Mouse (Mus musculus) kidney, adult 2 months (tissue): ENCODE results near the gene Uroc1. TPM values are rescaled to one million over a fixed set of nuclear protein-coding genes. Genes with fewer than 3 reads are reported as not detected.

ENCODE experiments used
- DNase-seq: peaks from one replicate; pipeline ENCODE4 v3.0.0; 2021
- H3K27ac ChIP-seq: fragments of 200-500 bp; 2 replicates; pipeline ENCODE4 v1.5.1; 2012; ENCODE audit warnings: low read depth, low read length, control low read depth, inconsistent platforms; ENCODE audit not compliant: insufficient read depth
- H3K27me3 ChIP-seq: fragments of 200-500 bp; replicated peaks from 2 replicates; pipeline ENCODE4 v1.6.1; 2012; ENCODE audit warnings: mild to moderate bottlenecking, moderate library complexity, low read length, inconsistent platforms; ENCODE audit not compliant: control insufficient read depth, insufficient read depth
- H3K36me3 ChIP-seq: fragments of 200-500 bp; 2 replicates; pipeline ENCODE4 v1.6.1; 2012; ENCODE audit warnings: mild to moderate bottlenecking, moderate library complexity, low read length, inconsistent platforms; ENCODE audit not compliant: control insufficient read depth, insufficient read depth
- H3K4me1 ChIP-seq: fragments of 200-500 bp; 2 replicates; pipeline ENCODE4 v1.6.1; 2011; ENCODE audit warnings: low read length; ENCODE audit not compliant: control insufficient read depth, insufficient read depth
- H3K4me3 ChIP-seq: fragments of 200-500 bp; 2 replicates; pipeline ENCODE4 v1.5.1; 2011; ENCODE audit warnings: mild to moderate bottlenecking, low read depth, low read length, control low read depth; ENCODE audit not compliant: insufficient read depth
- CTCF ChIP-seq: fragments of 200-500 bp; conservative IDR thresholded peaks from 2 replicates; pipeline ENCODE4 v1.5.1; 2011; ENCODE audit warnings: low read depth, mild to moderate bottlenecking, control low read depth, low read length, moderate library complexity, mixed read lengths; ENCODE audit not compliant: insufficient read depth, insufficient read length
- POLR2A ChIP-seq: fragments of 200-500 bp; IDR thresholded peaks from one replicate; pipeline ENCODE4 v1.6.1; 2011; ENCODE audit warnings: low read depth, low read length, control low read depth
- WGBS: fragments of 180-500 bp; shearing (Covaris S2); methylation state at CpG from one replicate; pipeline ENCODE4 v1.1.7; 2018; 5-methylcytosine and 5-hydroxymethylcytosine counted together
- polyA plus RNA-seq: library from polyadenylated mRNA; depleted of rRNA; stranded (reverse); fragments of >200 nt; gene quantifications from 2 replicates; pipeline ENCODE4 v1.2.3, GENCODE M21; 2012

Gene Uroc1
- polyA plus RNA-seq, 1 experiment, result 34.0 TPM

DNA sequence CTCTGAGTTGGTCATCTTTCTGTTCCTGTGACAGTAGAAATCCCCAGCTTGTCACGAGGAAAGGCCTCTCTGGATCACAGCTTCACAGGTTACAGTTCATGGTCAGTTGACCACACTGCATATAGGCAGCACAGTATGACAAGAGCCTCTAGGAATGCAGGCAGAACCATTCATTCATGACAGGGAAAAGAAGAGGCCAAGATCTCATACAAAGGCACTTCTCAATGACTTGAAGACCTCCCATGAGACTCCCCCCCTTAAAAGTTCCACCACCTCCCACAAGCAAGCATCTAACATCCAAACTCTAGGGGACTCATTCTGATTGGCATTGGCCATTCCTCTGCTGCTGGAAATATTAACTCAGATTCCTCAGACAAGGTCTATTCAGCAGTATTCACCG, 26.4 kb downstream of the Uroc1 start:
- Histone ChIP-seq H3K36me3 (no peaks in the 10 kb centered on the region), H3K4me3 (no peak overlapping the region), H3K27ac (peak overlapping the region; percentile 69), H3K4me1 (peaks cover 13% of the 10 kb centered on the region; the same call in 1 of the 2 replicates), H3K27me3 (no peaks in the 10 kb centered on the region)
- TF ChIP-seq CTCF (no peak), POLR2A (no peak)
- DNase-seq, result no peak
- WGBS, result 31% methylated on average over 2 of the region's 2 CpGs

DNA sequence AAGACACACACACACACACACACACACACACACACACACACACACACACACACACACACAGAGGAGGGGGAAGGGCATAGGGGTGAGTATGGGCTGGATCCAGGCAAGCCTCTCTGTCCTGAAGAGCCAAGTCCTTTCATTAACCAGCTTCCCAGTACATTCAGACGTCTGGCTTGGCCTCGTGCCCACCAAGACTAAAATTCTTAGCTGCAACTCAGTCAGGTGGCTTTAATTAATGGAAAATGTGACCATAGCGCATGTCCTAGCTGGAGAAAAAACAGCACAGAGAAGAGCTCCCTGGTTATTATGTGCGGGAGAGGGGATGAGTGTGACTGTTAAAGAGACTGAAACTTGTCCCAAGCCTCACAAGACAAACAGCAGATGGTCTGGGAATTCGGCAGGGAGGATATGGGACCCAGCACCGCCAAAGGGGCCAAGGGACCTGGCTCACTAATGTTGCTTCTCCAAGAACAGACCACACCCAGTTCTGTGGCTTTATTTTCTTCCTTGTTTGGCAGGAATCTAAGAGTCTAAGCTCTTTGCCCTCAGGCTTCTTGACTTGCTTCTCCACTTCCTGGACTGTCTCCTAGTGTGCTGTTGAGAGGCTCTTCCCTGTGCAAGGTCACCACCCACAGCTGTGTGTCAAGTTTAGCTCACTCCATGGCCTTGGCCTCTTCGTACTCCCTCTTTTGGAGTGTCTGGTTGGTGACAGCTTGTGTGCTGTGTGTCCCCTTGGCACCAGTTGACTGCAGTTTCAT, 27.1 kb downstream of the Uroc1 start:
- Histone ChIP-seq H3K4me1 (peaks cover 13% of the 10 kb centered on the region; the same call in 1 of the 2 replicates), H3K27ac (peak overlapping the region; percentile 69), H3K4me3 (no peak overlapping the region), H3K27me3 (no peaks in the 10 kb centered on the region), H3K36me3 (no peaks in the 10 kb centered on the region)
- 17% methylated on average over 7 of the region's 7 CpGs for WGBS
- peak; percentile 80 for DNase-seq
- no peak for TF ChIP-seq POLR2A
- no peak for TF ChIP-seq CTCF

DNA sequence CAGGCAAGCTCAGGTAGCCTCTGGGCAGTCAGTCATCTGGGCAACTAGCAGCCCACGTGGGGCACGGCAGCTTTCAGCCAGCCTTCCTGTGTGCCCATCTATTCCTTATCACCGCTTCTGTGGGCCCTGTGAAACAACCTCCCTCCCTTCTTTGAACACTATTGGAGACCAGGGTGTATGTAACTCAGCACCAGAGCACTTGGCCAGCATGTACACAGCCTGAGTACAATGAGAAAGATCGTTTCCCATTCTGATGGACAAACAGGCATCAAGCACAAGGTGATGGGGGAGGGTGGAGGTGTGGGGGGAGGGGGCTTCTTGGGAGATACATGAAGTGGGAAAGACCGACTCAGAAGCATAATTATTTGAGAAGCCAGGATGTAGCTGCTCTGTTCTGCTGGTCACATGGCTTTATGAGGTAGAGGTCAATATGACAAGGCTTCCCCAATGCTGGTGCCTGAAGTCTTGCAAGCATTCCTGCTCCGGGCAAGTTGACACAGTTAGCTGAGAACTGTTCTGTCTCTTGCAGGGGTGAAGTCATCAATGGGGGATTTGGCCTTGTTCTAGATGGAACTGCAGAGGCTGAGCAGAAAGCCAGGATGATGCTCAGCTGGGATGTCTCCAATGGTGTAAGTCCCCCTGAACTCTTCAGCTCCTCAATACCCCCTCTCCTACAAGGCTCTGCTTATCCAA, 28.0 kb downstream of the Uroc1 start:
- Histone ChIP-seq H3K27me3 (no peaks in the 10 kb centered on the region), H3K36me3 (no peaks in the 10 kb centered on the region), H3K27ac (peak overlapping the region; percentile 69; the same call in 1 of the 2 replicates), H3K4me1 (peaks cover 13% of the 10 kb centered on the region; the same call in 1 of the 2 replicates), H3K4me3 (no peak overlapping the region)
- WGBS, result 82% methylated on average over 6 of the region's 6 CpGs
- TF ChIP-seq CTCF (no peak), POLR2A (no peak)
- no peak for DNase-seq

DNA sequence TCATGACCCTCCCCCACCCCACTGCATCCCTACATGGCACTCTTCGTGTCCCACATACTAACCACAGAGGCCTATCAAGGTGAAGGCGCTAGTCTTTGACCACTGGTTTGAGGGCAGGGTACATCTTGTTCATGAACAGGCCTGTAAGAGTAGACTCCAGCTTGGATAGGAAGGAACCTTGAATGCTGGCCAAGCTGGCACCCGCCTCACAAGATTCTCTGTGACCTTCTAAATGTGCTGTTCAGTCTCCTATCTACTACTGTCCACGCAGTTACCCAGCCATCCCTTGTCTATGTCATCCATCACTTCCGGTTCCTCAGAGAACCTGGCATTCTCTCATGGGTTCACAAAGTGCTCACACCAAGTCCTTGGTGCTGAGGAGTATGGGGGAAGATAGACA, 30.2 kb downstream of the Uroc1 start:
- no peaks in the 10 kb centered on the region for H3K27me3 ChIP-seq
- TF ChIP-seq CTCF (no peak), POLR2A (no peak)
- H3K4me3 ChIP-seq, result no peak overlapping the region
- no peak overlapping the region for H3K27ac ChIP-seq
- WGBS, result 79% methylated on average over 5 of the region's 5 CpGs
- peaks cover 13% of the 10 kb centered on the region; the same call in 1 of the 2 replicates for H3K4me1 ChIP-seq
- no peak for DNase-seq
- no peaks in the 10 kb centered on the region for H3K36me3 ChIP-seq

DNA sequence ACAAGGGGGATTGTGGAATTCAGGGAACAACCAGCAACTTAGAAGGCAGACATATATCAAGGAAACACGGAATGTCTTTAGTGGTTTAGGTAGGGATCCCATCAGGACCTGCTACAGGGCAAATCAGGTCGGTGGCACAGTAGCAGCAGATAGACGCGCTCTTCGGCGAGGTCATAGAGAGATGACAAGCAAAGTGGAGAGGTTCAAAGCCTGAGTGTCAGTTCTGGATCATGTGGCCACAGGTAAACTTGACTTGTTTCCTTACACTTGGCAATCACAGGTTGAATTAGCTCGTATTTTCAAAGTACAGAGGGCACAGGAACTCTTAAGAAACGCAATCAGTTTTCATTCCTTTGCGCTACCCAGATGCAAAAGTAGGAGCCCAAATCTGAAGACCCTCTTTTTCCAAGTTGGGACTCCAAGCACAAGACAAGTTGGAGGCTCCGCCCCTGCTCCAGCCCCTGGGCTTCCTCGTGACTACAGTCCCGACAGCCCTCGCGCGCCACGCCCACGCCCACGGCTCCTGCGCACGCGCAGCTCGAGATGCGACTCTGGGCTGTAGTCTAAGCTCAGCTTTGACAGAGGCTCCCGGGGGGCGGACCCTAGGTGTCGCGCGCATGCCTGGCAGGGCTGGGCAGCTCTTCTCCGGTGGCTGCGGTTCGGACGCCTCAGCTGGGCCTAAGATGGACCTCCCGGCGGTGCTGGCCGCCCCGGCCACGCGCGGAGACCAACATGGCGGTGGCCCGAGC, 36.1 kb downstream of the Uroc1 start, which contains the start of gene Zxdc:
Zxdc (plus strand) TSS at position 517 of the 749 bp plus-strand sequence.
- WGBS, result 7% methylated on average over 40 of the region's 41 CpGs
- peaks cover 20% of the 10 kb centered on the region for H3K4me1 ChIP-seq
- peak; percentile 100 for DNase-seq
- peak within 1 kb of the TSS; percentile 72 for H3K4me3 ChIP-seq
- no peak for TF ChIP-seq CTCF
- peak; percentile 65 for TF ChIP-seq POLR2A
- H3K27me3 ChIP-seq, result no peaks in the 10 kb centered on the region
- peaks cover 4% of the 10 kb centered on the region; the same call in 1 of the 2 replicates for H3K36me3 ChIP-seq
- H3K27ac ChIP-seq, result peak within 1 kb of the TSS; percentile 68

DNA sequence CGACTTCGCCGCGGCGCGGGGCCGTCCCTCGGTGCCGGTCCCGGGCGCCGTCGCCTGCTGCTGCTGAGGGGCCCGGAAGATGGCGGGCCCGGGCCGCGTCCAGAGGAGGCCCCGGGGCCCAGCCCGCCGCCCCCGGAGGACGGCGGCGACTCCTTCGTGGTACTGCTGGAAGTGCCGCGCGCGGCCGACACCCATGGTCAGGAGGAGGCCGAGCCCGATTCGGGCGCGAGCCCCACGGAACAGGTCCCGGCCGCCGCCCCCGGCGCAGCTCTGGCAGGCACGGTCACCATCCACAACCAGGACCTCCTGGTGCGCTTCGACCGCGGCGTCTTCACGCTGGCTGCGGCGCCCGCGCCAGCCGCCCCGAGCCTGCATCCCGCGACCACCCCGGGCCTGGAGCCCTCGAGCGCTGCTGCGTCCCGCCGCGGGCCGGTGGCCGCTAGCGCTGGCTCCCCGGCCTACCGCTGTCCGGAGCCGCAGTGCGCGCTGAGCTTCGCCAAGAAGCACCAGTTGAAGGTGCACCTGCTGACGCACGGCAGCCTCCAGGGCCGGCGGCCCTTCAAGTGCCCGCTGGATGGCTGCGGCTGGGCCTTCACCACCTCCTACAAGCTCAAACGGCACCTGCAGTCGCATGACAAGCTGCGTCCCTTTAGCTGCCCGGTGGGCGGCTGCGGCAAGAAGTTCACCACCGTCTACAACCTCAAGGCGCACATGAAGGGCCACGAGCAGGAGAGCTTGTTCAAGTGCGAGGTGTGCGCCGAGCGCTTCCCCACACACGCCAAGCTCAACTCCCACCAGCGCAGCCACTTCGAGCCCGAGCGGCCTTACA, 36.9 kb downstream of the Uroc1 start:
- H3K27me3 ChIP-seq, result no peaks in the 10 kb centered on the region
- H3K36me3 ChIP-seq, result peaks cover 7% of the 10 kb centered on the region
- no peak for TF ChIP-seq CTCF
- whole genome bisulfite sequencing, result under 1% methylated on average over 95 of the region's 98 CpGs
- H3K4me3 ChIP-seq, result peak overlapping the region; percentile 72
- peak; percentile 51 for DNase-seq
- peaks cover 20% of the 10 kb centered on the region for H3K4me1 ChIP-seq
- H3K27ac ChIP-seq, result peak overlapping the region; percentile 49
